Mouse (Mus musculus) liver, embryonic 13.5 days (tissue): Measurements from ENCODE around the gene Glce. TPM values are rescaled to one million over a fixed set of nuclear protein-coding genes. Genes with fewer than 3 reads are reported as not detected.

Source experiments
- microRNA-seq: library from miRNA; unstranded; fragments of <30 nt; microRNA quantifications from one replicate; pipeline ENCODE4, GENCODE M21; 2016
- polyA plus RNA-seq: library from polyadenylated mRNA; unstranded; fragments of >200 nt; fragmentation: Nextera tagmentation; extraction: Ambion mirVana; gene quantifications from 2 replicates; pipeline ENCODE4 v1.2.1, GENCODE M21; 2015

The Glce gene
- polyA plus RNA-seq, 1 experiment from 2014 or later = 5.3 TPM

Small RNAs within 50 kb of the gene (microRNA-seq; reads per million reads assigned to microRNA genes)
- gene Mir5133 = 4.7 reads per million, percentile 11 among the genes with 10 or more reads in this experiment

Other genes with a start within 250 kb of the Glce start
- gene Rplp1, start 208.1 kb downstream of the Glce start, polyA plus RNA-seq = 1,198 and 1,374 TPM in 2 replicates
- gene Kif23, start 175.9 kb downstream of the Glce start, polyA plus RNA-seq = 69.3 and 83.8 TPM in 2 replicates
- 0.05 and 0.12 TPM in 2 replicates for gene Paqr5, start 95.8 kb downstream of the Glce start, polyA plus RNA-seq
- gene Spesp1, start 159.6 kb upstream of the Glce start, polyA plus RNA-seq = not detected in 2 replicates
- 102 and 117 TPM in 2 replicates for gene Anp32a, start 218.6 kb upstream of the Glce start, polyA plus RNA-seq